Mouse (Mus musculus) stomach, postnatal 0 days (tissue): ENCODE measurements around the gene Ano2.

Experiments used
- CTCF ChIP-seq: IDR thresholded peaks from 2 replicates; pipeline ENCODE4 v1.5.1; 2016; ENCODE audit warnings: antibody characterized with exemption, low read depth, mild to moderate bottlenecking, moderate library complexity
- EP300 ChIP-seq: optimal IDR thresholded peaks from 2 replicates; pipeline ENCODE3; 2016; ENCODE audit warnings: antibody characterized with exemption

GRCm38 (mm10) chr6:125690057-125690703, at the start of gene Ano2:
- TF ChIP-seq CTCF (no peak), EP300 (no peak)
